Mouse (Mus musculus): ENCODE data around the gene Kcnb1. TPM values are rescaled to one million over a fixed set of nuclear protein-coding genes. Genes with fewer than 3 reads are reported as not detected.

The Kcnb1 gene
- polyA plus RNA-seq (2014; fragmentation: Illumina TruSeq; extraction: RNeasy Lipid Tissue Mini Kit (QIAGEN cat#74804); ENCODE audit: low read depth, low replicate concordance) = 1.0 TPM

DNA sequence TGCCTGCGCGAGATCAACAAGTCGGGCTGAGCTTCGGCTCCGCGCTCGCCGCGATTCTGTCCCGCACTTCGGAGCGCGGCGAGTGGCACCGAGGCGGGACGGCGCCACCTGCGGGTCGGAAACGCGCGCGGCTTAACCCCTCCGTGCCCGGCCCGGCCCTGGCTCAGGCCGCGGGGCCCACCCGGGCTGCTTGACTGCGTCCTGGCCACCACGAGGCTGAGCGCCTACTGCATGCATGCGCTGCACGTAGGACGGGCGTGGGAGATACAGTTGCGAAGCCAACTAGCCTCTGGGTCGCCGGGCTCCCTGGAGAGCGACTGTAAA is at the start of gene Kcnb1:
Gene Kcnb1, minus strand, starts transcription at position 80 of the 324 bp plus-strand sequence.

DNA sequence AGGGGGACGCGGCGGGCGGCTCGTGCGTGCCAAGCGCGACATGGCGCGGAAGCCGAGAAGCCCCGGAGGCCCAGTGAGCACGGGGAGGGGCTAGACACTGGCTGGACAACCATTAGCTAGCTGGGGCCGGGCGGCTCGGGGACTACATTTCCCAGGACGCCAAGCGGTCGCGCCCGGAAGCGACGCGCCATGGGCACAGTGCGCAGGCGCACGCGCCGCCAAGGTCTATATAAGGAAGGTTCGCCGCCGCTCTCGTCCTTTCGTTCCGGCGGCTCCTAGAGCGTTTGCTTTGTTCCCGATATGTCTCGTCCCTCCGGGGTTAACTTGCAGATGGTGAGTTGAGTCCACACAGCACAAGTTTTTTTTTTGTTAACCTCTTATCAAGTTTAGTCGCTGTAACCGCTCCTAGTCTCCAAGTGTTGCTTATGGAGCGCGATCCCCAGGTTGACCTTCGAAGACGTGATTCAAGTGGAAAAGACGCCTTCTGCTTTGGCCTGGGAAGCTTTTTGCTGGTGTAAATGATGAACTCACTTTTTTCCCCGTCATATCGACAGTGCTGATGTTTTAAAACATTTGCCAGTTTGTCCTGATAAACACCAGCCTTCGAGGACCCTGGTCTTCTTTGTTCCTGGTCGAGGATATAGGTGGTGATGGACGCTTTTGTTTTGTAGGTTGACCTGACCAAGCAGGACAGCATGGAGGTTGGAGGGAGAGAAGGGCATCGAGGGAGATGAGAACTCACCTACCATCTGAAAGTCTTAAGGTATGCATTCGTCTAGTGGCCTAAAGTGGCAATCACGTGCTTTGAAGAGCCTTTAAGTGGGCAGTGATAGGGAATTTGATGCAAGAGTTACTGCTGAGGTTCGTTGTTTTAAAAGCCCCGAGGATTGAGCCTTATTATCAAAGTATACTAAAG is 126.7 kb downstream of the Kcnb1 start, which contains the start of gene Znfx1:
Gene Znfx1, minus strand, starts transcription at position 51 of the 916 bp plus-strand sequence.

Other genes starting within 250 kb of the Kcnb1 start
- 30.2 TPM for gene Stau1, start 193.9 kb downstream of the Kcnb1 start, polyA plus RNA-seq (2014; fragmentation: Illumina TruSeq; extraction: RNeasy Lipid Tissue Mini Kit (QIAGEN cat#74804); ENCODE audit: low read depth, low replicate concordance)
- gene Ddx27, start 175.0 kb downstream of the Kcnb1 start, polyA plus RNA-seq (2014; fragmentation: Illumina TruSeq; extraction: RNeasy Lipid Tissue Mini Kit (QIAGEN cat#74804); ENCODE audit: low read depth, low replicate concordance) = 9.2 TPM
- gene Znfx1, start 127.1 kb downstream of the Kcnb1 start, polyA plus RNA-seq (2014; fragmentation: Illumina TruSeq; extraction: RNeasy Lipid Tissue Mini Kit (QIAGEN cat#74804); ENCODE audit: low read depth, low replicate concordance) = 7.6 TPM
- gene Ptgis, start 50.4 kb upstream of the Kcnb1 start, polyA plus RNA-seq (2014; fragmentation: Illumina TruSeq; extraction: RNeasy Lipid Tissue Mini Kit (QIAGEN cat#74804); ENCODE audit: low read depth, low replicate concordance) = 0.69 TPM
- 7.5 TPM for gene B4galt5, start 159.0 kb upstream of the Kcnb1 start, polyA plus RNA-seq (2014; fragmentation: Illumina TruSeq; extraction: RNeasy Lipid Tissue Mini Kit (QIAGEN cat#74804); ENCODE audit: low read depth, low replicate concordance)
- gene Slc9a8, start 231.6 kb upstream of the Kcnb1 start, polyA plus RNA-seq (2014; fragmentation: Illumina TruSeq; extraction: RNeasy Lipid Tissue Mini Kit (QIAGEN cat#74804); ENCODE audit: low read depth, low replicate concordance) = 92.9 TPM